Mouse (Mus musculus): ENCODE results near the gene Golph3. TPM values are rescaled to one million over a fixed set of nuclear protein-coding genes. Genes with fewer than 3 reads are reported as not detected.

The Golph3 gene
- polyA plus RNA-seq, 1 experiment, result 91.2 TPM

GRCm38 (mm10) chr15:12380057-12380456, 58.8 kb downstream of the Golph3 start:
- no peak overlapping the region for H3K27ac ChIP-seq (ENCODE audit: insufficient read depth, low read length)
- H3K4me3 ChIP-seq (replicated peaks; ENCODE audit: insufficient read depth, low read depth, low read length), result no peak overlapping the region
- TF ChIP-seq CTCF (IDR thresholded peaks at IDR 0.05; ENCODE audit: borderline replicate concordance, insufficient read depth, low read depth, low read length) (no peak), POLR2A (IDR thresholded peaks at IDR 0.05; ENCODE audit: borderline replicate concordance, insufficient read depth, low read length) (no peak)
- no peaks in the 10 kb centered on the region; the same call in 1 of the 2 replicates for H3K27me3 ChIP-seq (ENCODE audit: control insufficient read depth, insufficient read depth, low read length)
- 95% methylated on average over 3 of the region's 3 CpGs for WGBS
- DNase-seq, result no peak
- no peaks in the 10 kb centered on the region for H3K4me1 ChIP-seq (ENCODE audit: control insufficient read depth, insufficient read depth, low read length)

GRCm38 (mm10) chr15:12380548-12380947, 59.3 kb downstream of the Golph3 start:
- Histone ChIP-seq H3K4me1 (ENCODE audit: control insufficient read depth, insufficient read depth, low read length) (no peaks in the 10 kb centered on the region), H3K4me3 (replicated peaks; ENCODE audit: insufficient read depth, low read depth, low read length) (no peak overlapping the region), H3K27me3 (ENCODE audit: control insufficient read depth, insufficient read depth, low read length) (no peaks in the 10 kb centered on the region; the same call in 1 of the 2 replicates), H3K27ac (ENCODE audit: insufficient read depth, low read length) (no peak overlapping the region)
- TF ChIP-seq CTCF (IDR thresholded peaks at IDR 0.05; ENCODE audit: borderline replicate concordance, insufficient read depth, low read depth, low read length) (no peak), POLR2A (IDR thresholded peaks at IDR 0.05; ENCODE audit: borderline replicate concordance, insufficient read depth, low read length) (no peak)
- DNase-seq, result no peak
- WGBS, result 56% methylated on average over 5 of the region's 5 CpGs

GRCm38 (mm10) chr15:12384679-12385078, 63.4 kb downstream of the Golph3 start:
- H3K27ac ChIP-seq (ENCODE audit: insufficient read depth, low read length), result no peak overlapping the region
- WGBS, result 52% methylated on average over 13 of the region's 13 CpGs
- no peaks in the 10 kb centered on the region for H3K4me1 ChIP-seq (ENCODE audit: control insufficient read depth, insufficient read depth, low read length)
- DNase-seq, result no peak
- TF ChIP-seq CTCF (IDR thresholded peaks at IDR 0.05; ENCODE audit: borderline replicate concordance, insufficient read depth, low read depth, low read length) (no peak), POLR2A (IDR thresholded peaks at IDR 0.05; ENCODE audit: borderline replicate concordance, insufficient read depth, low read length) (no peak)
- no peak overlapping the region for H3K4me3 ChIP-seq (replicated peaks; ENCODE audit: insufficient read depth, low read depth, low read length)
- no peaks in the 10 kb centered on the region; the same call in 1 of the 2 replicates for H3K27me3 ChIP-seq (ENCODE audit: control insufficient read depth, insufficient read depth, low read length)

GRCm38 (mm10) chr15:12388726-12389489, 67.7 kb downstream of the Golph3 start:
- TF ChIP-seq POLR2A (IDR thresholded peaks at IDR 0.05; ENCODE audit: borderline replicate concordance, insufficient read depth, low read length) (no peak), CTCF (IDR thresholded peaks at IDR 0.05; ENCODE audit: borderline replicate concordance, insufficient read depth, low read depth, low read length) (no peak)
- 32% methylated on average over 15 of the region's 15 CpGs for WGBS
- Histone ChIP-seq H3K4me1 (ENCODE audit: control insufficient read depth, insufficient read depth, low read length) (no peaks in the 10 kb centered on the region), H3K27me3 (ENCODE audit: control insufficient read depth, insufficient read depth, low read length) (no peaks in the 10 kb centered on the region; the same call in 1 of the 2 replicates), H3K27ac (ENCODE audit: insufficient read depth, low read length) (no peak overlapping the region), H3K4me3 (replicated peaks; ENCODE audit: insufficient read depth, low read depth, low read length) (no peak overlapping the region)
- no peak for DNase-seq

- Histone ChIP-seq H3K4me3 (replicated peaks; ENCODE audit: insufficient read depth, low read depth, low read length) (no peak overlapping the region), H3K4me1 (ENCODE audit: control insufficient read depth, insufficient read depth, low read length) (no peaks in the 10 kb centered on the region), H3K27ac (ENCODE audit: insufficient read depth, low read length) (no peak overlapping the region), H3K27me3 (ENCODE audit: control insufficient read depth, insufficient read depth, low read length) (no peaks in the 10 kb centered on the region; the same call in 1 of the 2 replicates)
- TF ChIP-seq POLR2A (IDR thresholded peaks at IDR 0.05; ENCODE audit: borderline replicate concordance, insufficient read depth, low read length) (no peak), CTCF (IDR thresholded peaks at IDR 0.05; ENCODE audit: borderline replicate concordance, insufficient read depth, low read depth, low read length) (no peak)
- 90% methylated on average over 10 of the region's 10 CpGs for WGBS
- DNase-seq, result no peak
These were observed 73.5 kb downstream of the Golph3 start for GRCm38 (mm10) chr15:12394758-12395157.

- 84% methylated on average over 6 of the region's 6 CpGs for WGBS
- H3K27me3 ChIP-seq (ENCODE audit: control insufficient read depth, insufficient read depth, low read length), result no peaks in the 10 kb centered on the region; the same call in 1 of the 2 replicates
These were observed 75.8 kb downstream of the Golph3 start for GRCm38 (mm10) chr15:12397032-12397431.

More at GRCm38 (mm10) chr15:12397032-12397431, 75.8 kb downstream of the Golph3 start:
- no peaks in the 10 kb centered on the region for H3K4me1 ChIP-seq (ENCODE audit: control insufficient read depth, insufficient read depth, low read length)
- H3K27ac ChIP-seq (ENCODE audit: insufficient read depth, low read length), result no peak overlapping the region
- TF ChIP-seq CTCF (IDR thresholded peaks at IDR 0.05; ENCODE audit: borderline replicate concordance, insufficient read depth, low read depth, low read length), result no peak
- TF ChIP-seq POLR2A (IDR thresholded peaks at IDR 0.05; ENCODE audit: borderline replicate concordance, insufficient read depth, low read length), result no peak
- no peak overlapping the region for H3K4me3 ChIP-seq (replicated peaks; ENCODE audit: insufficient read depth, low read depth, low read length)
- no peak for DNase-seq

Other genes starting within 250 kb of the Golph3 start
- 109 and 111 TPM in 2 replicates for gene Zfr, start 203.6 kb upstream of the Golph3 start, polyA plus RNA-seq (2012; rRNA removed)
- gene Mtmr12, start 116.4 kb upstream of the Golph3 start, polyA plus RNA-seq (2012; rRNA removed), result 18.7 and 19.0 TPM in 2 replicates
- gene 1810049J17Rik, start 449 bp downstream of the Golph3 start, polyA plus RNA-seq (2012; rRNA removed), result not detected in 2 replicates